Mouse (Mus musculus): ENCODE measurements around the gene Exog.

Exog gene

GRCm38 (mm10) chr9:119465056-119465455 lies 20.3 kb downstream of the Exog start:
- no peak for DNase-seq

GRCm38 (mm10) chr9:119465595-119465994 lies 20.9 kb downstream of the Exog start:
- no peak for DNase-seq

GRCm38 (mm10) chr9:119469691-119470353 lies 25.1 kb downstream of the Exog start:
- DNase-seq: no peak

- no peak for DNase-seq
Measured at GRCm38 (mm10) chr9:119472412-119472918, 27.7 kb downstream of the Exog start.

GRCm38 (mm10) chr9:119473011-119473410 lies 28.3 kb downstream of the Exog start:
- DNase-seq: no peak

GRCm38 (mm10) chr9:119473608-119474164 lies 28.9 kb downstream of the Exog start:
- no peak for DNase-seq

- no peak for DNase-seq
Measured at GRCm38 (mm10) chr9:119474717-119475611, 30.2 kb downstream of the Exog start.

- no peak for DNase-seq
Measured at GRCm38 (mm10) chr9:119477754-119478153, 33.0 kb downstream of the Exog start.

- DNase-seq: no peak
Measured at GRCm38 (mm10) chr9:119478345-119478744, 33.6 kb downstream of the Exog start.

- no peak for DNase-seq
Measured at GRCm38 (mm10) chr9:119479297-119479696, 34.6 kb downstream of the Exog start.

GRCm38 (mm10) chr9:119481612-119482011 lies 36.9 kb downstream of the Exog start:
- no peak for DNase-seq

GRCm38 (mm10) chr9:119483554-119484353 lies 39.0 kb downstream of the Exog start:
- DNase-seq: no peak

GRCm38 (mm10) chr9:119484420-119484819 lies 39.7 kb downstream of the Exog start:
- no peak for DNase-seq

- DNase-seq: no peak
Measured at GRCm38 (mm10) chr9:119484868-119485267, 40.1 kb downstream of the Exog start.

- DNase-seq: no peak
Measured at GRCm38 (mm10) chr9:119496354-119496753, 51.6 kb downstream of the Exog start.

GRCm38 (mm10) chr9:119496960-119497359 lies 52.2 kb downstream of the Exog start:
- no peak for DNase-seq

- no peak for DNase-seq
Measured at GRCm38 (mm10) chr9:119497546-119498246, 53.0 kb downstream of the Exog start.

- no peak for DNase-seq
Measured at GRCm38 (mm10) chr9:119498247-119498607, 53.5 kb downstream of the Exog start.

- no peak for DNase-seq
Measured at GRCm38 (mm10) chr9:119498885-119499284, 54.1 kb downstream of the Exog start.

GRCm38 (mm10) chr9:119503613-119504012 lies 58.9 kb downstream of the Exog start:
- no peak for DNase-seq

GRCm38 (mm10) chr9:119504981-119505658 lies 60.4 kb downstream of the Exog start:
- DNase-seq: no peak

- DNase-seq: peak; percentile 34
Measured at GRCm38 (mm10) chr9:119510902-119511301, 66.2 kb downstream of the Exog start.
